Mouse (Mus musculus) bone marrow macrophage, adult 2 months (primary cell): Measurements from ENCODE around the gene Bhlha15. TPM values are rescaled to one million over a fixed set of nuclear protein-coding genes. Genes with fewer than 3 reads are reported as not detected.

Experiments used
- H3K27ac ChIP-seq: 2 replicates; pipeline ENCODE4 v1.5.1; 2012; ENCODE audit warnings: low read depth, low read length; ENCODE audit not compliant: insufficient read depth
- H3K4me1 ChIP-seq: 2 replicates; pipeline ENCODE4 v1.6.1; 2012; ENCODE audit warnings: low read length; ENCODE audit not compliant: control insufficient read depth, insufficient read depth
- H3K4me3 ChIP-seq: 2 replicates; pipeline ENCODE4 v1.5.1; 2012; ENCODE audit warnings: mild to moderate bottlenecking, low read length, moderate library complexity; ENCODE audit not compliant: insufficient read depth
- CTCF ChIP-seq: IDR thresholded peaks from 2 replicates; pipeline ENCODE4 v1.5.1; 2012; ENCODE audit warnings: low read depth, mild to moderate bottlenecking, low read length, moderate library complexity
- POLR2A ChIP-seq: IDR thresholded peaks from 2 replicates; pipeline ENCODE4 v1.6.1; 2012; ENCODE audit warnings: mild to moderate bottlenecking, low read depth, low read length, borderline replicate concordance
- polyA plus RNA-seq: library from polyadenylated mRNA; stranded (reverse); fragments of >200 nt; gene quantifications from 2 replicates; pipeline ENCODE4 v1.2.4, GENCODE M21; 2012; ENCODE audit not compliant: missing spikeins, insufficient read depth, insufficient read length

The Bhlha15 gene
- polyA plus RNA-seq, 1 experiment, result not detected

GRCm38 (mm10) chr5:144223899-144224816, 34.1 kb downstream of the Bhlha15 start:
- peaks cover 35% of the 10 kb centered on the region for H3K4me1 ChIP-seq
- peak overlapping the region; percentile 87 for H3K27ac ChIP-seq
- H3K4me3 ChIP-seq, result peak overlapping the region; percentile 100
- TF ChIP-seq POLR2A, result no peak
- TF ChIP-seq CTCF, result no peak

DNA sequence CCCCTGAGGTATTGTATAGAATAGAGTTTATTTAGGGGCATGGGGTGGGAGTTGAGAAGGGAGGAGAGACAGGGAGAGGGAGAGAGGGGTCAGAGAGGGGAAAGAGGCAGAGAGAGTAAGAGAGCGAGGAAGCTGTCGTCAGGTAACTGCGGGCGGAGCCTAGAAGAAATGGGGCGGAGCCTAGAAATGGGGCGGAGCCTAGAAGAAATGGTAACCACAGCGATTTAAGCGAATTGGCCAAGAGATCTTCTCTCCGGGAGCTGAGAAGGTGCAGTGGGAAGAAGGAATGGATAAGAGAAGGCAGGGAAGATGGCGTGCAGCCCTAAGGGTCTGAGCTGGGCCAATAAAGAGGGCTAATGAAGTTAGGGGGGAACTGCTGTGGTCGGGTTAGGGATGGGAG, 36.1 kb downstream of the Bhlha15 start:
- Histone ChIP-seq H3K27ac (no peak overlapping the region), H3K4me3 (no peak overlapping the region), H3K4me1 (peaks cover 16% of the 10 kb centered on the region)
- no peak for TF ChIP-seq POLR2A
- TF ChIP-seq CTCF, result no peak

DNA sequence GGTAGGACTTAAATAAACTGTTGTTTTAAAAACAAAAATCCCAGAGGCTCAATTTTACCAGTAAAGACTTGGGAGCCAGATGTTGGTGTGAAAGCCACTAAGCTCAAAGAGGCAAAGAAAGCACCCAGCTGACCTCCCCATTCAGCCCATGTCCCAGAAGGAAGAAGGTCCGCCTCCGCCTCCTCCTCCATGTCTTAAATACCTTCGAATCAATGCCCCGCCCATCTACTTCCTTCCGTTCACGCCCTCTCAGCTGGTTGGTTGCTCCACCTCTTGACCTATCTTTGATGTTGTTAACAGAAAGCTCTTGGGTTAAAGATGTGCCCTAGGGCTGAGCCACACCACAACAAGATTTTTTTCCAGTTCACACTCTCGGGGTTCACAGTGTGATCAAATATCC, 40.1 kb downstream of the Bhlha15 start:
- no peak for TF ChIP-seq CTCF
- no peak for TF ChIP-seq POLR2A
- no peak overlapping the region for H3K27ac ChIP-seq

GRCm38 (mm10) chr5:144231410-144231809, 41.3 kb downstream of the Bhlha15 start:
- no peak overlapping the region for H3K27ac ChIP-seq
- no peak overlapping the region for H3K4me3 ChIP-seq
- TF ChIP-seq CTCF (no peak), POLR2A (no peak)
- H3K4me1 ChIP-seq, result no peaks in the 10 kb centered on the region

More for the DNA sequence above, 40.1 kb downstream of the Bhlha15 start:
- Histone ChIP-seq H3K4me3 (no peak overlapping the region), H3K4me1 (peaks cover under 1% of the 10 kb centered on the region; the same call in 1 of the 2 replicates)

- TF ChIP-seq POLR2A (no peak), CTCF (no peak)
- Histone ChIP-seq H3K4me1 (no peaks in the 10 kb centered on the region), H3K27ac (no peak overlapping the region), H3K4me3 (no peak overlapping the region)
These were observed 42.4 kb downstream of the Bhlha15 start for GRCm38 (mm10) chr5:144232531-144232930.

GRCm38 (mm10) chr5:144234222-144234621, 44.1 kb downstream of the Bhlha15 start:
- Histone ChIP-seq H3K27ac (no peak overlapping the region), H3K4me3 (no peak overlapping the region), H3K4me1 (no peaks in the 10 kb centered on the region)
- no peak for TF ChIP-seq CTCF
- TF ChIP-seq POLR2A, result no peak

DNA sequence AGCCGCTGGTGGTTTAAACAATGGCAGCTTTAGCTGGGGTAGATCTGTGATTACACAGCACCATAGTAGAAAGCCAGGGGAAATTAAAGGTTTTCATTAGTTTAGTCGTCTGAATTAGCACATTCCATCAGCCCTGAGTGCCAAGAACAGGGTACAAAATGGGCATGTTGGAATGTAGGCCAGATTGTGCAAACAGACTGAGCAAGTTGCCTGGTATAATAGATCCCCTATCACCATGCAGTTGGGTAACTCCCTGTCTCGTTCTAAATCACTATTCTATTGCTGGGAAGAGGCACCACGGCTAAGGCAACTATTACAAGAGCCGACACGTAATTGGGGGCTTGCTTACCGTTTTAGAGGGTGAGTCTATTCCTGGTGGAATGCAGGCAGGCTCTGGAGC, 44.6 kb downstream of the Bhlha15 start:
- TF ChIP-seq POLR2A, result no peak
- TF ChIP-seq CTCF, result no peak
- Histone ChIP-seq H3K4me3 (no peak overlapping the region), H3K27ac (no peak overlapping the region), H3K4me1 (no peaks in the 10 kb centered on the region)

DNA sequence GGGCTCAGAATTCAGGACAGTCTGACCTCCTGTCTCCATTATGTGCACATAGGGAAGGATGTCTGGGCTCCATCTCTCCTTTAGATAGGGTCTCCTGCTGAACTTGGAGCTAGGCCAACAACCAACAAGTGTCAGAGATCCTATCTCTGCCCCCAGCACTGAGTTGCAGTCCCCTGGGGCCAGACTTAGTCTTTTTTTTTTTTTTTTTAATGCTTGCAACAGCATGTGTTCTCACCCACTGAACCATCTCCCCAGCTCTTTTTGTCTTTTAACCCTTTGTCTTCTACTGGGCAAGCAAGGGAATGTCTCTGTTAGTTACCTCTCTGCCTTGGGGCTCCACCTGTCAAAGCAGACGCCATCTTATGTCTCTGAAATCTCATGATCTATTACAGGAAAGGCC, 48.9 kb downstream of the Bhlha15 start:
- Histone ChIP-seq H3K4me1 (no peaks in the 10 kb centered on the region), H3K27ac (no peak overlapping the region), H3K4me3 (no peak overlapping the region)
- TF ChIP-seq POLR2A, result no peak
- TF ChIP-seq CTCF, result no peak

Other genes starting within 250 kb of the Bhlha15 start
- 65.0 and 71.9 TPM in 2 replicates for gene Ccz1, start 175.4 kb upstream of the Bhlha15 start, polyA plus RNA-seq
- gene Ocm, start 163.6 kb upstream of the Bhlha15 start, polyA plus RNA-seq, result not detected in 2 replicates
- gene Lmtk2, start 89.8 kb upstream of the Bhlha15 start, polyA plus RNA-seq, result 2.9 and 3.8 TPM in 2 replicates
- gene Tecpr1, start 33.3 kb downstream of the Bhlha15 start, polyA plus RNA-seq, result 50.7 and 55.3 TPM in 2 replicates
- 521 and 566 TPM in 2 replicates for gene Bri3, start 54.2 kb downstream of the Bhlha15 start, polyA plus RNA-seq
- not detected in 2 replicates for gene Baiap2l1, start 167.8 kb downstream of the Bhlha15 start, polyA plus RNA-seq